Mouse (Mus musculus) G1E (cell line): ENCODE results near the gene Fbxo24.

Experiments used
- CTCF ChIP-seq: IDR thresholded peaks from 2 replicates; pipeline ENCODE4 v1.5.1; 2012; ENCODE audit warnings: low read depth, low read length, inconsistent platforms, mixed read lengths
- GATA1 ChIP-seq: IDR thresholded peaks from 2 replicates; pipeline ENCODE4 v1.6.1; 2012; ENCODE audit warnings: borderline replicate concordance, low read length, inconsistent platforms, mixed read lengths
- GATA2 ChIP-seq: IDR thresholded peaks from 2 replicates; pipeline ENCODE4 v1.6.1; 2012; ENCODE audit warnings: low read depth, low read length, inconsistent platforms, borderline replicate concordance

- TF ChIP-seq GATA2 (no peak), CTCF (no peak), GATA1 (no peak)
Measured at GRCm38 (mm10) chr5:137595921-137596320, 32.9 kb downstream of the Fbxo24 start.
